Mouse (Mus musculus) spleen, postnatal 10 days (tissue): ENCODE measurements around the gene Nadk.

Source experiments
- DNase-seq, 2 experiments: peaks; one replicate each; pipeline ENCODE4 v3.0.0; 2021 to 2022; ENCODE audit warnings: low spot score in 2 of 2

Nadk gene

DNA sequence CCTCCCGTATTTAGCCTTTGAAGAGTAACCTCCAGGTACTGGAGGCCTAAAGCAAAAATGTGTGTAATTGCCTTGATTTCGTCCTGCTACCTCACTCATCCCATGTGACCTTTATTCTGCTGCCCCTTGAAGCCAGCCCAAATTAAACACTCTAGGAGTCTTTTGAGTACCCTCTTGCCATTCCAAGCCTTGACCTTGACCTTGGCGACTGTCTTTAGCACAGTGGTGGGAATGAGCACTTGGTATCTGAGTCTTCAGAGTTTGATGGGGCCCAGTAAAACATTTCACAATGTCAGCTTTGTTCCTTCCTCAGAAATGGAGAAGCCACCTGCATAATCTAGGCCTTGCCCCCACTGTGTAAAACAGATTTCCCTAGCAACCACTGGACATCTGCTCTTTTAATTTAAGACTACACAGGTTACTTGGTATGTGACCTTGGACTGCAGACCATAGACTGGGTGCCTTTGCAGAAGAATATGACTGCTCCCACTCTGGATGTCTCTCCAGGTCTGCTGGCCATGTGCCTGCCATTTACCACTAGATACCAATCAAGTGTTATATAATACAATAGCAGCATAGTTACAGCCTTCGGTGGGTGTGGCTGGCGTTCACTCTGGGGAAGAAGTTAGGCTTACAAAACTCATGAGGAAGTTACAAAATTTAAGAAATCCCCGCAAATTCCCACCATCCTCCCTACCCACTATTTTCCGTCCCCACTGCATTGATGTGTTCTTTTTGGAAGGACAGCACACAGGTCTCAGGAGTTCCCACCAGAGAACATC, at the start of gene Nadk:
TSS of gene Nadk (plus strand) at position 718 of the 782 bp plus-strand sequence.
- DNase-seq, result peak; percentile 22 to 41

DNA sequence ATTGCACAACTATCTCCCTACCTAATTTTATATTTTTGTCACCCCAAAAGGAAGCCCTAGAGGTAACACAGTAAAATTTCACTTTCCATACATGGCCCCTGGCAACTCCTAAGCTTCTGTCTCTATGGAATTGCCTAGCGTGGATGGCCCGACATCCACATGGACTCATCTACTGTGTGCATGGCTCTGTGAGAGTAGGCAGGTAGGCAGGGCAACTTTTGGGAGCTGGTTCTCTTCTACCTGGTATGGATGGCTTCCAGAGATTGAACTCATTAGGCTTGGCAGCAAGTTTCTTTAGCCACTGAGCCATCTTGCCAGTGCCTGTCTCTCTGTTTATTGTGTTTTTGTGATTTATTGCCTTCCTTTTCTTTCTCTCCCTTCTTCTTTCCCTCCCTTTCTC, 47.4 kb upstream of the Nadk start:
- no peak for DNase-seq

DNA sequence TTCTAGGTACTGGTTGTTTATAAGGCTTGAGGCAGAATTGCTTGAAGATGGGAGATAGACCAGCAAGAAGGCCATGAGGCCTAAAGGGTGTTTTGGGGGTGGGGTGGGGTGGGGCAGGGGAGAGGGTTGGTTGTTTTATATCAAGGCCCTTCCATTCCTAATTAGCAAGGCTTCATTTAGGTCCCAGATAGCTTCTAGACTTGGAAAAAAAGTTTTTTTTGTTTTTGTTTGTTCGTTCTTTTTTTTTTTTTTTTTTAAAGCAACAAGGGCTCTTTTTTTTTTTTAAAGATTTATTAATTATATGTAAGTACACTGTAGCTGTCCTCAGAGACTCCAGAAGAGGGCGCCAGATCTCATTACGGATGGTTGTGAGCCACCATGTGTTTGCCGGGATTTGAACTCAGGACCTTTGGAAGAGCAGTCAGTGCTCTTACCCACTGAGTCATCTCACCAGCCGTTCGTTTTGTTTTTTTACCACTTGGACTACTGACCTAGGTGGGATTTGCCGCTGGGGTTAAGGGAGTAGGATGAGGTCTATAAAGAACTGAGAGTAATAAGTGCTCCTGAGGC, 44.1 kb upstream of the Nadk start:
- peak in 1 of 2 experiments; percentile 26 for DNase-seq

DNA sequence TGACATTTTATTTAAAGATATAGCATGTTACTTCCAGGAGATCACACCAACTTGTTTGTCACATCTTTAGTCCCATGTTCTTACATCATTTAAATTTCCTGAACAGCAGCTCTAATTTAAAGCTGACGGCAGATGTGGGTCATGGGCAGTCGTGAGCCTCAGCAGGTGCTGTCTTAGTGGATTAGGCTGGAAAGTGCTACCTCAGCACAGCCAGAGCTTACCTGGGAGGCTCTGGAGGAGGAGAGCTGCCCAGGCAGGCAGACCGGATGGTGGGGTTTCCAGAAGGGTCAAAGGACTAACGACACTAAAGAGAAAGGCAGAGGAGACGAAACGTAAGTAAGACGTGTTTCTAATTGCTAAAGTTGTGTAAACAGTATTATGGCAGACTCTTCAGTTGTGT, 39.9 kb upstream of the Nadk start:
- no peak for DNase-seq

DNA sequence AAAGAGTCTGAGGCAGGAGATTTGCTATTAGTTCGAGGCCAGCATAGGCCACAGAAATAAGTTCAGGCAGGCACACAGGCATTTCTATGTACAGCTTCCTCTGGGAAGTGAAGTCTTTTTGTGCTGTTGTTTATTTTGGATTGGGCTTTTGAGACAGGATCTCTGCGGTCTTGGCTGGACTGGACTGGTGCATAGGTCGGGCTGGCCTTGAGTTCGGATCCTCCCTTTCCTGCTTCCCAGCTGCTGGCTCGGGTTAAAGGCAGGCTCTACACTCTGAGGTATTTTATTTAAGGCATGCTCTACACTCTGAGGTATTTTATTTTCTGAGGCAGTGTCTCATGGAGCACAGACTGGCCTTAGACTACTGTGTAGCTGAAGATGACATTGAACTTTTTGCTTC, 36.4 kb upstream of the Nadk start:
- no peak for DNase-seq

DNA sequence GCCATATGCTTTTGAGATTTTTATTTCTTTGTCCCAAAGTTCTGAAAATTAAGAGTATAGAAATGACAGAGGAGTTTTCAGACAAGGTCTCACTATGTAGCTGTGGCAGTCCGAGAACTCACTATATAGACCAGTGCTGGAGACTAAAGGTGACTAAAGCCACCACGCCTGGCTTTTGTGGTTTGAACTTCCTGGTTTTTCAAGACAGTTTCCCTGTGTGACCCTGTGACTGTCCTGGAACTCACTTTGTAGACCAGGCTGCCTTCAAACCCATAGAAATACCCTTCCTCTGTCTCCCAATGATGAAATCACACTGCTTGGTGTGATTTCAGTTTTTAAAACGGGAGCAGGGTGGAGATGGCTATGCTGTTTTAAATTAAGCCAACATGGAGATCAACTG, 32.9 kb upstream of the Nadk start:
- no peak for DNase-seq

DNA sequence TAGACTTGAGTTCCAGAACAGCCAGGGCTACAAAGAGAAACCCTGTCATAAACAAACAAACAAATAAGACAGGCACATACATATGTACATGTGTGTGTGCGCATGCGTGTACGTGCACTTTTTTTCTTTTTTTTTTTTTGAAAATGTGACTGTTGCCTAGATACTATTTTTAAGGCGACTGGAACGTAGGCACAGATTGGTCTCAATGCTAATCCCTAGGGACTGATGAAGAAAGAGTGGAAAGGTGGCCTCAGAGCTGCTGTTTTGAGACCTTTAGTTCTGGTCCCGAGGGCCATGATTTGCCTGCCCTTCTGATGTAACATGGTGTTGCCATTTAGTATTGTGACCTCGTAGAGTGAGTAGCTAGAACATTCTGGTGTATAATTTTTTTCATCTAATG, 12.2 kb upstream of the Nadk start:
- no peak for DNase-seq

DNA sequence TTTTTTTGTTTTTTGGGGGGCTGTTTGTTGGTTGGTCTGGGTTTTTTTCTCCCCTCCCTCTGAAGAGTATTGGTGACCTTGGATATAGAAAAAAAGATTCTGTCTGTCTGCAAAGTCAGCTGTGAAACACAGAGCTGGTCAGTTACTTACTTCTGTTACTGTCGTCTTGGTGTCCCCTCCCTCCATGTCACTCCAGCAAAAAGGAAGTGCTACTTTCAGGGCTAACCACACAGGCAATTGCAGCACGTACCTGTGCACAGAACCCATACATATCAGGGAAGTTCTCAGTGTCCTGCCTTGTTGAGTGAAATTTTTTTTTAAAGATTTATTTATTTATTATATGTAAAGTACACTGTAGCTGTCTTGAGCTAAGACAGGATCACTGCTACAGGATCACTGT, 11.7 kb upstream of the Nadk start:
- no peak for DNase-seq

DNA sequence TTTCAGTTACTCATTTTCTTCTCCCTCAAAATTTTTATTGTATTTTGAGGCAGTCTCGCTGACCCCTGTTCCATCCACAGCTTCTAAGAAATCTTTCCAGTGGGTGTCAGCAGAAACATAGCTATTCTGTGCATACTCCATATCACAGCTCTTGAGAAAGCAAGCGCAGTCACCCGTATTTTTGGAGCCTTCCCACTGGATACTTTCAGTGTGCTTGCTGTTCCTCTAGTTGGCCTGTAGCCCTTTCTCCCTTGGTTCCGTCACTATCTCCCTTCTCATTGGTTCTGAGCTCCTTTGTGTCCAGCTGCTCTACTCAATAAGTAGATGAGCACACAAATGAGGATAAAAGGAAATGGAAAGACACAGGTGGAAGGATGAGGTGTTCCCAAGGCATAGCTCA, 11.1 kb upstream of the Nadk start:
- DNase-seq, result no peak

DNA sequence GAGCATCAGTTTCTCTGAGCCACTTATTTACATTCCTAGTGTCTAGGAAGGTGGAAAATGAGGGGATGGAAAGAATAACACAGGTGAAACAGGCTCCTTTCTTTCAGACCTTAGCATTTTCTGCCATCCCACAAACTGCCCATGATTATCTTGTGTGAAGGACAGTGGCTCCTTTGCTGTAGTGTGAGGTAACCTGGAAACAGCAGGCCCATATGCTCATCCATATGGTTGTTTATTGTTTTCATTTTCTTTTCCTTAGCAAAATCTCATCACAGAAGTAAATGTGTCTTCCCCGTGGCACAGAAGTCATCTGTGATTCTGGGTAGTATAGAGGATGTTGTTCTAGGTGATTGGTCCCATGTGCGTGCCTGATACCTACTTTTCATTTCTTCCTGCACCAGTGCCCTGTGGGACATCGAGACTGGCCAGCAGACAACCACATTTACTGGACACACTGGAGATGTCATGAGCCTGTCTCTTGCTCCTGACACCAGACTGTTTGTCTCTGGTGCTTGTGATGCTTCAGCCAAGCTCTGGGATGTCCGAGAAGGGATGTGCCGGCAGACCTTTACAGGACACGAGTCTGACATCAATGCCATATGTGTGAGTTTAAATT, 9.2 kb upstream of the Nadk start:
- DNase-seq, result no peak

DNA sequence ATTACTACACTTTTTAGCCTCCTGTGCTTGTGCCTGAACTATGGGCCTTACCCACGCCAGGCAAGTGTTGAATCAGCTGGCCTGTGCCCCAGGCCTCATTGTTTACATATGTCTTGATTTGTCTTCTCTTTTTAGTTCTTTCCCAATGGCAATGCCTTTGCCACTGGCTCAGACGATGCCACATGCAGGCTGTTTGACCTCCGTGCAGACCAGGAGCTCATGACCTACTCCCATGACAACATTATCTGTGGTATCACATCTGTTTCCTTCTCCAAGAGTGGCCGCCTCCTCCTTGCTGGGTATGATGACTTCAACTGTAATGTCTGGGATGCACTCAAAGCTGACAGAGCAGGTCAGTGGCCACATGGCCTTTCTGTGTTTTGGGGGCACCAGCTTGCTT, 7.3 kb upstream of the Nadk start:
- DNase-seq, result no peak

DNA sequence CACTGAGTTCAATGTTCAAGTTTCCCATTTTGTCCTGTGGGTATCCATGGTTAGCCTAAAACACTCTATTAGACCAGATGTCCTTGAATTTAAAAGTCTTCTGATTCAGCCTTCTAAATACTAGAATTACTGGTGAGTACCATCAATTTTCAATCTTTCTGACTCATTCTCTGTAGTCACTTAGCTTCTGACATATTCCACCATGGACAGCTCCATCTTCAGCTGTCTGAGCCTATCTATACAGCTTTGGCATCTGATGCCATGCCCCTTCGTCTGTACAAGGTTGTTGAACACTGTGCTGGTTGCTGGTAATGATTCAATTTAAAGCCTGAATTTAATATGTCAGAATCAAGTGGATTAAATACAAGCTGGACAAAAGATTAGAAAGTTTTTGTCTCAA, 6.7 kb upstream of the Nadk start:
- DNase-seq, result no peak

DNA sequence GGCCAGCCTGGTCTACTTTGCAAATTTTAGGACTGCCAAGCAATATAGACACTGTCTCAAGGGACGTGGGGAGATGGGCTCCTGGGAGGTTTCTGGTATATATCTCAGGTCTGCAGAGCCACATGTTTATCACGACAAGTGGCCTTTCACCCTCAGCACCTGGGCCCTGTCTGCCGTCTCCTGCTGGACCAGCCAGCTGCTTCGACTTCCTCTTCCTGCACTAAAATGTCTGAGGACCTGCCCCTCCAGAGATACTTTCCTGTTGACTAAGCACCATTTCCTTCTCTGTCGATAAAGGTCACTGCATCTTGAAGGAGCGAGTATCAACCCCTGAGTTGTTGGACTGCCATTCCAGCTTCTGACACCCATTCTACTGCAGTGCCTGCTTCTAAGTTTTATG, 2.7 kb upstream of the Nadk start:
- no peak for DNase-seq

DNA sequence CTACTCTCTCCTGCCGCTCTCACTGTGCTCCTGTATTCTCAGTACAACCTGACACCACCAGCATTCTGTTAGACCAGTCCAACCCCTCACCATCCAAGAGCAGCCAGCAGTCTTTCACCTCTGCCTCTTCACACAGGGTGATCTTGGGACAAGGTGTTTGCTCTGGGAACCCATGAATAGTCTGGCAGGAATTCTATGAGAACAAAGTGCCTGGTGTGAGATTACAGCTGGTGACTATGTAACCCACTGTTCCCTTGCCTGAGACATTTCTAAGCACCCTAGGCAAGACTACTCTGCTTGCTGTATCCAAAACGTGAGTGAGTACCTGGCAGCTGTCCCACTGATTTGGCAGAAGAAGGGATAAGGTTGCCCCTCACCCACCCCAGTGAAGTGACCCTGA, 1.2 kb upstream of the Nadk start:
- DNase-seq, result no peak

DNA sequence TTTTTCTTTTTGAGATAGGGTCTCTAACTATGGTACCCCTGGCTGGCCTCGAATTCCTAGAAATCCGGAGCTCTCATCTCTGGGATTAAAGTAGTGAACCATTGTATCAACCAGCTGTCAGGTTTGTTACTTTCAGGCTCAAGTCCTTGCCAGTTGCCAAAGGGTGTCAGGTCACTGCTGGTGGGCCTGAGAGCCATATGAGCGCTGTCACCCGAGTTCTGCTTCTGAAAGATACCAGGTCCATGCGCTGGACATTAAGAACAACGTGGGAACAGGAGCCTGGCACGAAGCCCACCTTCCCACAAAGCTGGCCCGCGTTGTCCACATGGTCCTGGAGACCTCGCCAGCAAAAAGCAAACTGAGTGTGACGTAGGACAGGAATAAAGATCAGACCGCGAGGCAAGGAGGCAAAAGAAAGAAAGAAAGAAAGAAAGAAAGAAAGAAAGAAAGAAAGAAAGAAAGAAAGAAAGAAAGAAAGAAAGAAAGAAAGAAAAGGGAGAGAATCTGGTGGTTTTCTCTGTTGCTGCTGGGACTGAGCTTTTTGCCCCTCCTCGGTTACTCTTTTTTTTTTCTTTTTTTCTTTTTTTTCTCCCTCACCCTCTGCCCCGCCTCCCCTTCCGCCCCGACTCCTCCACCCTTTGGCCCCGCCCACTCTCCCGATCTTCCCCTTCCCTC, 684 bp downstream of the Nadk start:
- DNase-seq, result peak; percentile 36 to 49

DNA sequence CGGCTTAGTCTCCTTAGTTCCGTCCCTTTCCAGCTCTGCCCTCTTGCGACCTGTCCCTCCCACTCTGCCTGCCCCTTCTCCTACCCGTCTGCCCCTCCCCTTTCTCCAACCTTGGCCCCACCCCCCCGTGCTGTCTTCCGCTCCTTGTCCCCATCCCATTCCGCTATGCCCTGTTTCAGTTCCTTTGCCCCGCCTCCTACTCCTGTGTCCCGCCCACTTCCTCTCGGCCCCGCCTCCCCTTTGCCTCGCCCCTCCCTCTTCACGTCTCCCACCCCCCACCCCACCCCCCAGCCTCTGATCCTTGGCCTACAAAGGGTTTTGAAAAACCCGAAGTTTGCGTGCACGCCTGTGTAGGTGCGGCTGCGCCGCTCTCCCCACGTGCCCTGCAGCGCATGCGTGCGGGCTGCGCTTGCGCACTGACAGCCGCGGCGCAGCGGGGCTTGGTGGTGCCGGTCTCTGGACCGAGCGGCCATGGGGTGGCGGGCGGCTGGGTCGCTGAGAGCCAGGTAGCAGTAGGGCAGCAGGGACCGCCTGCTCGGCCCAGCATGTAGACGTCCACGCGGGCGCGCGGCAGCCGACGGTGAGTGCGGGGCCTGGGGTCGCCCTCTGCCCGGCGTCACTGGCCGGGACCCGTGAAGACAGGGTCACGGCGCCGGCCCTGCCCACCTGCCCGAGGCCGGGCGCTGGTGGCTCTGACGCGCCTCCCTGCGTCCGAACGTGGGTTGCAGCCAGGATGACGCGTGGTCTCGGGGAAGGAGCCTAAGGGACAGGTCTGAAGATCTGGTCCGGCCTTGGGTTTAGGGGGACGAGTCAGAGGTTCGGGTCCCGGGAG, 1.4 kb downstream of the Nadk start:
- DNase-seq, result peak; percentile 90 to 94

DNA sequence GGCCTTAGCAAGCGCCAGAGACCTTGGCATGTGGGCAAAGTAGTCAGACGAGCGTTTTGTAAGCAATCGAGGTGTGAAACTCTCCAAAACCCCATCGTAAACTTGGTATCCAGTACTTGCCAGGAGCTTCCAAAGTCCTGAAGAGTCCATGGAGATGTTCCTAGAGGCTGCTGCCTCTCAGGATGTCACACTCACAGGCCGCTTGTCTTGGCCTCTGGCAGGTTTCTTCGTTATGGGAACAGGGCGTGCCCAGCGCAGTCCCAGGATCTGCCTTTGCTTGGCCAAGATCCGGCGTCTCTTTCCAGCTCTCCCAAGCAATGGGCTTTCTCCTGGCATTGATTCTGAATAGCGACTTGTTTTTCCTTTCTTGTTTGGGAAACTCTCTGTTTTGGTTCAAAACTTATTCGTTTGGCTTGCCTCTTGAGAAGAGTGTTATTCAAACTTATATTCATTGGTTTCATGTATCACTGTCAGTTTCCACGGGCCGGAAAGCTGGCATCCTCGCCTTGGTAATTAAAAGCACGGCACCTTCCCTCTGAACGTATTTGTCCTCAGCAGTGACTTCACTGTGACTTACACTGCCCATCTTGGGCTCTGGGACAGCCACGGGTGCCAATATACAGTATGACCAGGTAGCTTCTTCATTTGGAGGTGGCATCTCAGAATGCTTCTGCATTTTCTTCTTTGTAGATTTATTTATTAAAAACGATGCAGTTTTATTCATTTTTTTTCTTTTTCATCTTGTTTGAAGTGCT, 2.3 kb downstream of the Nadk start:
- peak in 1 of 2 experiments; percentile 41 for DNase-seq

DNA sequence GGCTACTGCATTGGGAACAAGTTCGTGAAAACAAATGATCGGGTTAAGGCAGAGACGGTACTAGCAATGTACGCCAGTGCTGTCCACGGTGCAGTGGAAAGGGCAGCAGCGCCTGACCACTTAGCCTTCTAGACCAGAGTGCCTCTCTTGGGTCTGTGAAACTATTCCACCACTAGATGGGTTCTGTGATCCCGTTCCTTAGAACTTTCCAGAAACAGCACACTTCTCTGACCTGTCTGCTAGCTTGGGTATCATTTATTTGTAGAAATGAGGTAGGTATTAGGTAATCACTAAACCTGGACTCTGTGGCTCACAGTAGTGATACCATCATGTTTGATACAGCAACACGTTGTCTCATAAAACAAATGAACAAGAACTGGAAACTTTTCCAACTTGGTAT, 4.4 kb downstream of the Nadk start:
- no peak for DNase-seq

DNA sequence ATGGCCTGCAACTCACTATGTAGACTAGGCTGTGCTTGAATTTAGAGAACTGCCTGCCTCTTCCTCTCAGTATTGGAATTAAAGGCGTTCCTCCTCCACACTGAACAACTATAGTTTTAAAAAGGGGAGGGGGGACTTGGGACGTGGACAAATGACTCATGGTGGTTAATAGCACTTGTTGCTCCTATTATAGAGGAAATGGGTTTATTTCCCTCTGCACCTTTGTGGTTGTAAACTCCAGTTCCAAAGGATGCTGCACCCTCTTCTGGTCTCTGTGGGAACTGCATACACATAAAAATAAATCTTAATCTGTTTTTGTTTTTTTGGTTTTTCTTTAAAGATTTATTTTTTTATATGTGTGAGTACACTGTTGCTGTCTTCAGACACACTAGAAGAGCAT, 6.0 kb downstream of the Nadk start:
- DNase-seq, result peak in 1 of 2 experiments; percentile 43

DNA sequence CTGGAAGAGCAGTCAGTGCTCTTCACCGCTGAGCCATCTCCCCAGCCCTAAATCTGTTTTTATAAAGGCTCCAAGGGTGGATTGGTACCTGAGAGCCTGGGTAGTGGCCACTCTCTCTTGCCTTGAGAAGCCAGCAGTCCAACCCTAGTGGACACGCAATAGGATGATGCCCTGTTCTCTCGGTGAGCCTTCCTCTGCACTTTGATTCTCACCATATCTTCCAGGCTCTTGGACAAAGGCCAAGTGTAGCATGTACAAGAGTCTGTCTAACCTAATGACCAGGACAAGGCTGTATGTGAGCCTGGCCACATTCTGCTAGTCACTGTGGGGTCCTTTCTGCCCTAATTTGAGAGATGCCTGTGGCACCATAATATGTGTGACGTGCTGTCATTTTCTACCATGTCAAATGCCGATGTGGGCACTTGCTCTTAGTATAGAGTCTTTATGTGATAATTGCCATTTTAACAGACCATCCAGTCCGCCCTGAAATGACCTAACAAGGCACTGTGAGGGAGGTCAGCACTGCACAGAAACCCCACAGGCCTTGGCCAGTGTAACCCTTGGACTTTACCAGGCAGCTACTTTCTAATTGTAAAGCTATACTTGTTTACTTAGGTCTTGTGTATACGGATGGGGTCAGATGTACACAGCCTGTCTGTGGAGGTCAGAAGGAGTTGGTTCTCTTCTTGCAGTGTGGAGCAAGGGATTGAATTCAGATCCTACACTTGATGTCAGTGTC, 6.6 kb downstream of the Nadk start:
- no peak for DNase-seq
